Mouse (Mus musculus): Measurements from ENCODE around the gene Tmco3.

Tmco3 gene

GRCm38 (mm10) chr8:13361865-13362264 lies 73.9 kb downstream of the Tmco3 start:
- DNase-seq (ENCODE audit: extremely low read depth, low read depth) = no peak

Measured in MEL-GATA-1-ER (cell line).